Mouse (Mus musculus) neutrophil, adult 5-6 weeks (primary cell): ENCODE data around the gene Odf3l2. TPM values are rescaled to one million over a fixed set of nuclear protein-coding genes. Genes with fewer than 3 reads are reported as not detected.

Experiments used
- ATAC-seq: fragments of 151-379, 151-347 bp; 2 replicates; pipeline ENCODE4 v1.8.0; 2017; ENCODE audit warnings: mild to moderate bottlenecking, moderate TSS enrichment; ENCODE audit not compliant: insufficient number of reproducible peaks, poor library complexity, low FRiP score, severe bottlenecking; ENCODE audit errors: extremely low read depth
- total RNA-seq: library from RNA; stranded (forward); fragments of 200-1000 nt; gene quantifications from 2 replicates; pipeline ENCODE4 v1.2.3, GENCODE M21; 2017

Gene Odf3l2
- total RNA-seq, result not detected in 2 replicates

DNA sequence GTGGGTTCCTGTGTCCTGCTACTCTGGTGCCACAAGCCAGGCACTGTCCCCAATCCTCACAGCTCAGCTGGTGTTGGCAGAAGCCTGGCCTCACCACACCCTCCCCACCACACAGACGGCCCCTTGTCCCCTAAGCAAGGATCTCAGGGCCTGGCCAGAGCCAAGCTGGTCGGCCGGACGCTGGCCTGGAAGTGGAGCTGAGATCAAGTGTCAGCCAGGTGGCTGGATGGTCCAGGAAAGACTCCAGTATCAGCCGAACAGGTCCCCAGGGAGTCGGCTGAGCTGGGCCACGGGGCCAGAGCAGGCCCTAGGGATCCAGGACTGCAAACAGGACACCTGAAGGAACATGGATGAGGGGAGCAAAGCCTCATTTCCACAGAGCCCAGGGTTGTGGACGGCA, at the start of gene Odf3l2:
Gene Odf3l2, minus strand, starts transcription at position 28 of the 400 bp plus-strand sequence.
- no peak for ATAC-seq

DNA sequence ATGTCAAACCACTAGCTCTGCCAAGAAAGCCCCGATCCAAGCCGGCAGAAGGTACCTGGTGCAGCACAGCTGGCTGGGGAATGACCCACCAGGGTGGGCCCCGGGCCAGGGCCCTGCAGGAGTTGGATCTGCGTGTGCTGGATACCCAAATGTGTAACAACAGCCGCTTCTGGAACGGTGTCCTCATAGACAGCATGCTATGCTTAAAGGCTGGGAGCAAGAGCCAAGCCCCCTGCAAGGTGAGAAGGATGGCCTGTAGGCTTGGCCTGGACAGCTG, 48.8 kb upstream of the Odf3l2 start:
- no peak for ATAC-seq

GRCm38 (mm10) chr10:79693580-79694378, 48.2 kb upstream of the Odf3l2 start:
- ATAC-seq, result no peak

- no peak for ATAC-seq
These were observed 46.5 kb upstream of the Odf3l2 start for GRCm38 (mm10) chr10:79691986-79692548.

- ATAC-seq, result no peak
These were observed 43.6 kb upstream of the Odf3l2 start for GRCm38 (mm10) chr10:79689178-79689577.

DNA sequence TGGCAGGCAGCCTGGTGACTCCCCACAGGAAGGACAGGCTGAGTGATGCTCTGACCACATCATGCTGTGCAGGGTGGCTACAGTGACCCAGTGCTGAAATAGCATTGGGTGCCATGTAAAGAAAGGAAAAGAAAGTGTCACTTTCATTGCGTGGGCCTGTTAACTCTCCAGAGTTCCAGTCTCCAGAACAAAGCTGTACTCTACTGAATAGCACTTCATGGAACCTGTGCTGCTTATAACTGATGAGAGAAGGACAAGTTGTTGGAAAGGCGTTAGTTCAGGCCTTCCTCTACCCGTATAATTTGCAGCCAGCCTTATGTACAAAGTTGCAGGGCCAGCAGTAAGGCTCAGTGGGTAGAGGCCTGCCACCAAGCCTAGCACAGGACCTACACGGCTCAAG, 43.2 kb upstream of the Odf3l2 start, which contains the start of gene Gzmm:
Gene Gzmm, plus strand, starts transcription at position 301 of the 400 bp plus-strand sequence.
- ATAC-seq, result no peak

DNA sequence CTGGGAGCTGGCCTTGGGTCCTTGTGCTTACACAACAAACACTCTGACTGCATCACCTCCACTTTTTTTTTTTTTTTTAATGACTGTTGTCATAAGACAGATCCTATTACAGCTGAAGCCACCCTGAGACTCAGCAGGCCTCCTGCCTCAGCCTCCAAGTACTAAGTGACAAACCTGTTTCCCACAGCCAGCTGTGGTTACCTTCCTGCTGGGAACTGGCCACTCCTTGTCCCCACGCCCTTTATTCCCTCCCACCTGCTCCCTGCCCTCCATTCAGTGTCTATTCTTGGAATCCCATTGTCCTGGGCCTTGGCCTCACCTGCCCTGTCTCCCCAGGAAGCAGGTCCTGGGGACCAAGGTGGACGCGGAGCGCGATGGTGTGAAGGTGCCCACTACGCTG, 42.0 kb upstream of the Odf3l2 start:
- no peak for ATAC-seq

DNA sequence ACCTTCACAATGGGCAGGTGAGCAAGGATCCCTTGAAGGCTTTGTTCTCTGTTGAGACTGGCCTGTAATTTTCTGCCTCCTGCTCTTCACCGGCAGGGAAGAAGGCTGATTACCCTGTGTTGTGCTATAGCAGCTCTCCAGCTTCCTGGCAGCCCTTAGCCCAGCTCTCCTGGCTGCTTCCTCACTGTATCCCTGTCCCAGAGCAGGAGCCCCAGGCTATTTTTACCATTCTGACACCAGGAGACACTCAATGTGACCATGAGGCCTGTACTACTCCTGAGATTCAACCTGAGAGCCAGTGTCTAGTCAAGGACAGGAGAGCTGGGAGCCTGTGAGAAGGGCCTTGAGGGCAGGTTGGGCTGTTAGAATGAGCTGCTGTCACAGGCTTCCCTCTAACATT, 41.2 kb upstream of the Odf3l2 start:
- ATAC-seq, result no peak

GRCm38 (mm10) chr10:79686219-79686618, 40.7 kb upstream of the Odf3l2 start:
- no peak for ATAC-seq

DNA sequence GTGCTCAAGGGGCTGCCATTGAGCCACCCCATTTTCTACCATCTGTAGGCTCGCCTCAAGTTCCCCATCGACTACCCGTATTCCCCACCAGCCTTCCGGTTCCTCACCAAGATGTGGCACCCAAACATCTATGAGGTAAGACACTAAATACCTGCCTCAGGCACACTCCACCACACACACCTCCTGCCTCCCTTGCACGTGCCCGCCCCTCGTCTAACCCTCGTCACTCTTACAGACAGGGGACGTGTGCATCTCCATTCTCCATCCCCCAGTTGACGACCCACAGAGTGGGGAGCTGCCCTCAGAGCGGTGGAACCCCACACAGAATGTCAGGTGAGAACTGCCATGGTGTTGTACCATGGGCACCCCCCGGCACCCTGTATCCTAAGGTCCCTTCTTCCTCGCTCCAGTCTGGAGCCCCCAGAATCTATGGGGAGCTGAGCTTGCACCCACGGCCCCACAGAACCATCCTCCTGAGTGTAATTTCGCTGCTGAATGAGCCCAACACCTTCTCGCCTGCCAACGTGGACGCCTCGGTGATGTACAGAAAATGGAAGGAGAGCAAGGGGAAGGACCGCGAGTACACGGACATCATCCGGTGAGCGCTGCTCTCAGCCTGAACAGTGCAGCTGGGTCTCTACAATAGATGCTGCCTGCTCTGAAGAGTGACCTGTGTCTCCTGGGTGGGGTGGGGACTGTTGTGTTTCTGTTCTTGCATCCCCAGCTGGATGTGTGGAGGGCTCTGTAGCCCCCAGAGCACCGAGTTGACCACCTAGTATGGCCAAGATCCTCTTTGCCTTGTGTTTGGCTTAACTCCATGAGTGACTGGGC, 39.4 kb upstream of the Odf3l2 start:
- no peak for ATAC-seq

GRCm38 (mm10) chr10:79683726-79684640, 38.4 kb upstream of the Odf3l2 start:
- no peak for ATAC-seq

DNA sequence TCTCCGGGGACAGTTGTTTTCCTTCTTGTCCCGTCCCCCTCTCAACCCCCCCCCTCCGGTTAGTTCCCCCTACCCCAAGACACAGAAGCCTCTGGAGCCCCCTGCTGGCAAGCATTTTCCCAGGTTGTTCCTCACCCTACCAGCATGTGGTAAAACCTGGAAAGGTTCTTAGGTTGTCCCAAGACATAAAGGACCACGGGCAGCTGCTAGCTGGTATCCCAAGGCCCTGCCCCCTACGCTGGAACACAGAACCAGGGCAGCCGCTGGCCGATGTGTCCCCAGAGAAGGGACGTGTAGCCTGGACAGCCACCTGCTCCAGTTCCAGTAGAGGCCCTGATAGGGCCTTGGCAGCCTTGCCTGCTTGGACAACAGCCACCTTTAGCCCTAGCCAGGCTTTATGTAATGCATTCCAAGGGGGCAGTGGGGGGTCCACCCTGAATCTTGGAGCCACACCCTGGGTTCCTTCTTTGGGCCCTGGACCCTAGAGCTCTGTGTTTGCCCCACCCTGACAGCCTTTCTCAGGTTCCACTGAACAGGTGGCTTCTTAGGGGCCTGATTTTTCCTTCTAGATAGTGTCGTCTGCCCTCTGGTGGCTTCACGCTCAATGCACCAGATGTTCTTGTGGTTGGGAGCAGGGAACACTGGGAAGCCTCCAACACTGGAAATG, 37.5 kb upstream of the Odf3l2 start:
- ATAC-seq, result no peak

- no peak for ATAC-seq
These were observed 37.0 kb upstream of the Odf3l2 start for GRCm38 (mm10) chr10:79682551-79682915.

DNA sequence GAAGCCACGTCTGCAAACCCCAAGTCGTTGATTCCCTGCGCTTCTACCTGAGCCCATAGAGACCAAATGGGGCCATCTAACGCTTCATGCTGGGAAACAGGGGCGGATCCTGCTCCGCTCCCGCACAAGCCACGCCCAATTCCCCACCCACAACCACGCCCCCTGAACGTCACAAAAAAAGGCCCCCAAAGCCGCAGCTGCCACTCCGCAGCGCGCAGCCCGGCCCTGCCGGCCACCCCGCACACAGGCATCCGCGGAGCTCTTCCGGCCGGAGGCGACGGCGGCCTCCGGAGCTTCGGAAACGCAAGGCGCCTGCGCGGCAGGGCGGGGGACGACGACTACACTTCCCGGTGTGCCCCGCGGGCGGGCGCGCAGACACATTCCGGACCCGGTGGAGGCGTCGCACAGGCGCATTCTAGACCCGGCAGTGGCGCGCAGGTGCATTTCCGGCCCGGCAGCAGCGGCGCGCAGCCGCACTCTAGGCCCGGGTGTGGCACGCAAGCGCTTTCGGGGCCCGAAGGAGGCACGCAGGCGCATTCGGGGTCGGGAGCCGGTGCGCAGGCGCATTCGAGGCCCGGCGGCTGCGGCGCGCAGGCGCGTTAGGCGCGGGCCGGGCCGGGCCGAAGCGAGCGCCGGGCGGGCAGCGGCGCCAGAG, 36.2 kb upstream of the Odf3l2 start, which contains the start of gene Cdc34:
Gene Cdc34, plus strand, starts transcription at position 605 of the 655 bp plus-strand sequence.
- ATAC-seq, result peak; percentile 84

- ATAC-seq, result peak; percentile 0; the same call in 1 of the 2 replicates
These were observed 35.3 kb upstream of the Odf3l2 start for GRCm38 (mm10) chr10:79680606-79681495.

DNA sequence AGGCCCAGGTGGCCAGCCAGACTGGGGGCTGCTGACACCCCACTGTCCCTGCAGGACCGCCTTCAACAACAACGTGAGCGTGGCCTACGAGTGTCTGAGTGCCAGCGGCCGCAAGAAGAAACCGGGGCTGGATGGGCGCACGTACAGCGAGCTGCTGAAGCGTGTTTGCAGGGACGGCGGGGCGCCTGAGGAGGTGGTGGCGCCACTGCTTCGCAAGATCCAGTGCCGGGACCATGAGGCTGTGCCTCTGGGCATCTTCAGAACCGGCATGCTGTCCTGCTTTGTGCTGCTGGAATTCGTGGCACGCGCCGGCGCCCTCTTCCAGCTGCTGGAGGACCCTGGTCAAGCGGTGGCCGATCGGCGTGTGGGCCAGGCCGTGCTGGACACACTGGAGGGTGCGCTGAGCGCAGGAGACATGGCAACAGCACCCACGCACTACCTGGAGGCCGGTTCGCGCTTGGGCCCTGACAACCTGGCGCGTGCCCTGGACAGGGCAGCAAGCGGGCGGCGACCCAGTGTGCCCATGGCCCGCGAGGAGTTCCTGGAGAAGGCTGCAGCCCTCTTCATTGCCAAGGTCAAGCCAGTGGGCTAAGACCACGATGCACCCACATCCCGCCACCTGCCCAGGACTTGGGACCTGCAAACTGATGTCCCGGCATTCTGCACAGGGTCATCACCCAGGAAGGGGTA, 30.0 kb upstream of the Odf3l2 start:
- no peak for ATAC-seq
